Mouse (Mus musculus) liver, embryonic 14.5 days (tissue): Measurements from ENCODE around the gene Tada2a. TPM values are rescaled to one million over a fixed set of nuclear protein-coding genes. Genes with fewer than 3 reads are reported as not detected.

ENCODE experiments used
- ATAC-seq: fragments of 200-750 bp; cut with Nextera tagmentation; 2 replicates; pipeline ENCODE4 v1.8.0; 2017; ENCODE audit warnings: moderate number of reproducible peaks, mild to moderate bottlenecking, moderate library complexity; ENCODE audit not compliant: insufficient read depth
- DNase-seq, 3 experiments: peaks; one replicate each; pipeline ENCODE4 v3.0.0-alpha.2; 2012 to 2013; ENCODE audit warnings: low read depth in 3 of 3, low spot score in 3 of 3
- H3K27ac ChIP-seq: fragments of 300-500 bp; sonication (generic); 2 replicates; pipeline ENCODE4 v1.5.1; 2014; ENCODE audit warnings: moderate library complexity, mild to moderate bottlenecking, control low read depth, inconsistent platforms
- H3K27me3 ChIP-seq: fragments of 300-500 bp; sonication (generic); 2 replicates; pipeline ENCODE4 v1.6.1; 2014; ENCODE audit warnings: mild to moderate bottlenecking, low read length, moderate library complexity; ENCODE audit not compliant: control insufficient read depth, insufficient read depth
- H3K36me3 ChIP-seq: fragments of 300-500 bp; sonication (generic); replicated peaks from 2 replicates; pipeline ENCODE4 v1.6.1; 2014; ENCODE audit warnings: low read depth; ENCODE audit not compliant: control insufficient read depth, insufficient read depth
- H3K4me1 ChIP-seq, 2 experiments: fragments of 200-500 bp in 1 of 2; fragments of 300-500 bp in 1 of 2; sonication (generic) in 1 of 2; replicated peaks; 2 replicates each; pipeline ENCODE4 v1.6.1; 2012 to 2014; ENCODE audit warnings: antibody characterized with exemption in 1 of 2, inconsistent platforms in 1 of 2, low read length in 1 of 2; ENCODE audit not compliant: control insufficient read depth in 2 of 2, insufficient read depth in 2 of 2
- H3K4me2 ChIP-seq: fragments of 300-500 bp; sonication (generic); 2 replicates; pipeline ENCODE4 v1.6.1; 2014; ENCODE audit warnings: low read depth, mild to moderate bottlenecking, control low read depth, moderate library complexity
- H3K4me3 ChIP-seq, 2 experiments: fragments of 200-500 bp in 1 of 2; fragments of 300-500 bp in 1 of 2; sonication (generic) in 1 of 2; 2 replicates each; pipeline ENCODE4 v1.5.1; 2012 to 2014; ENCODE audit warnings: low read depth in 2 of 2, low read length in 2 of 2, mild to moderate bottlenecking in 2 of 2, control low read depth in 1 of 2, inconsistent platforms in 1 of 2, moderate library complexity in 1 of 2; ENCODE audit not compliant: insufficient read depth in 1 of 2
- H3K9ac ChIP-seq: fragments of 300-500 bp; sonication (generic); replicated peaks from 2 replicates; pipeline ENCODE4 v1.6.1; 2014; ENCODE audit warnings: mild to moderate bottlenecking, control low read depth, moderate library complexity
- H3K9me3 ChIP-seq: fragments of 300-500 bp; sonication (generic); 2 replicates; pipeline ENCODE4 v1.6.1; 2016; ENCODE audit warnings: low read length, mixed read lengths; ENCODE audit not compliant: control insufficient read depth
- CTCF ChIP-seq: IDR thresholded peaks from 2 replicates; pipeline ENCODE4 v1.5.1; 2016; ENCODE audit warnings: antibody characterized with exemption, low read depth, control low read depth
- EP300 ChIP-seq: IDR thresholded peaks from 2 replicates; pipeline ENCODE4 v1.6.1; 2016; ENCODE audit warnings: antibody characterized with exemption, low read depth
- WGBS: fragments of 180-500 bp; shearing (Covaris S2); extraction: QIAGEN DNeasy Blood & Tissue Kit; methylation state at CpG from one replicate; pipeline ENCODE4 v1.1.7; 2014; ENCODE audit not compliant: insufficient replicate concordance; 5-methylcytosine and 5-hydroxymethylcytosine counted together
- polyA plus RNA-seq, 2 experiments: library from polyadenylated mRNA; depleted of rRNA in 1 of 2; stranded (reverse) in 1 of 2; unstranded in 1 of 2; fragments of >200 nt; fragmentation: Nextera tagmentation in 1 of 2; extraction: Ambion mirVana in 1 of 2; gene quantifications; 2 replicates each; pipeline versions ENCODE4 v1.2.1 to v1.2.3; 2012 to 2014

The Tada2a gene
- polyA plus RNA-seq, 2 experiments: 9.0 to 9.6 TPM

- no peak overlapping the region for H3K4me2 ChIP-seq
- WGBS: 56% methylated on average over 10 of the region's 10 CpGs
- H3K36me3 ChIP-seq: no peaks in the 10 kb centered on the region
- H3K9ac ChIP-seq: no peak overlapping the region
- H3K4me3 ChIP-seq: no peak overlapping the region
- no peak for TF ChIP-seq EP300
- TF ChIP-seq CTCF: no peak
- H3K27me3 ChIP-seq: no peaks in the 10 kb centered on the region
- ATAC-seq (no peak), DNase-seq (no peak)
- no peak overlapping the region for H3K27ac ChIP-seq
- no peaks in the 10 kb centered on the region for H3K9me3 ChIP-seq
- no peaks in the 10 kb centered on the region for H3K4me1 ChIP-seq
Observed at GRCm38 (mm10) chr11:84048411-84048810, 81.0 kb downstream of the Tada2a start.

GRCm38 (mm10) chr11:84047270-84047669 lies 82.1 kb downstream of the Tada2a start:
- H3K9me3 ChIP-seq: no peaks in the 10 kb centered on the region
- TF ChIP-seq CTCF: no peak
- no peak for TF ChIP-seq EP300
- H3K27me3 ChIP-seq: no peaks in the 10 kb centered on the region
- ATAC-seq (no peak), DNase-seq (no peak)
- no peak overlapping the region for H3K4me2 ChIP-seq
- no peaks in the 10 kb centered on the region for H3K4me1 ChIP-seq
- no peak overlapping the region for H3K4me3 ChIP-seq
- H3K27ac ChIP-seq: no peak overlapping the region
- WGBS: 39% methylated on average over 4 of the region's 4 CpGs
- H3K36me3 ChIP-seq: no peaks in the 10 kb centered on the region
- no peak overlapping the region for H3K9ac ChIP-seq

GRCm38 (mm10) chr11:84044988-84045387 lies 84.4 kb downstream of the Tada2a start:
- Histone ChIP-seq H3K9ac (no peak overlapping the region), H3K27ac (no peak overlapping the region), H3K36me3 (peaks cover 4% of the 10 kb centered on the region; the same call in 1 of the 2 replicates), H3K4me3 (no peak overlapping the region), H3K9me3 (no peaks in the 10 kb centered on the region), H3K4me1 (no peaks in the 10 kb centered on the region), H3K4me2 (no peak overlapping the region), H3K27me3 (no peaks in the 10 kb centered on the region)
- DNase-seq: no peak
- TF ChIP-seq EP300 (no peak), CTCF (no peak)
- 32% methylated on average over 1 of the region's 1 CpGs for WGBS
- ATAC-seq: no peak

GRCm38 (mm10) chr11:84042808-84043762 lies 86.3 kb downstream of the Tada2a start:
- no peak for DNase-seq
- Histone ChIP-seq H3K4me1 (no peaks in the 10 kb centered on the region), H3K27ac (no peak overlapping the region), H3K27me3 (no peaks in the 10 kb centered on the region), H3K4me3 (no peak overlapping the region), H3K9ac (no peak overlapping the region), H3K4me2 (no peak overlapping the region), H3K36me3 (peaks cover 8% of the 10 kb centered on the region), H3K9me3 (no peaks in the 10 kb centered on the region)
- WGBS: 76% methylated on average over 14 of the region's 14 CpGs
- no peak for TF ChIP-seq CTCF
- no peak for TF ChIP-seq EP300
- ATAC-seq: no peak

- Histone ChIP-seq H3K4me2 (no peak overlapping the region), H3K27me3 (no peaks in the 10 kb centered on the region), H3K4me3 (no peak overlapping the region), H3K9ac (no peak overlapping the region), H3K9me3 (no peaks in the 10 kb centered on the region), H3K27ac (no peak overlapping the region), H3K4me1 (no peaks in the 10 kb centered on the region), H3K36me3 (peaks cover 8% of the 10 kb centered on the region)
- ATAC-seq: no peak
- TF ChIP-seq CTCF (no peak), EP300 (no peak)
- DNase-seq: no peak
- 76% methylated on average over 6 of the region's 6 CpGs for WGBS
Observed at GRCm38 (mm10) chr11:84040621-84041020, 88.8 kb downstream of the Tada2a start.
